In the genomic region with DNA sequence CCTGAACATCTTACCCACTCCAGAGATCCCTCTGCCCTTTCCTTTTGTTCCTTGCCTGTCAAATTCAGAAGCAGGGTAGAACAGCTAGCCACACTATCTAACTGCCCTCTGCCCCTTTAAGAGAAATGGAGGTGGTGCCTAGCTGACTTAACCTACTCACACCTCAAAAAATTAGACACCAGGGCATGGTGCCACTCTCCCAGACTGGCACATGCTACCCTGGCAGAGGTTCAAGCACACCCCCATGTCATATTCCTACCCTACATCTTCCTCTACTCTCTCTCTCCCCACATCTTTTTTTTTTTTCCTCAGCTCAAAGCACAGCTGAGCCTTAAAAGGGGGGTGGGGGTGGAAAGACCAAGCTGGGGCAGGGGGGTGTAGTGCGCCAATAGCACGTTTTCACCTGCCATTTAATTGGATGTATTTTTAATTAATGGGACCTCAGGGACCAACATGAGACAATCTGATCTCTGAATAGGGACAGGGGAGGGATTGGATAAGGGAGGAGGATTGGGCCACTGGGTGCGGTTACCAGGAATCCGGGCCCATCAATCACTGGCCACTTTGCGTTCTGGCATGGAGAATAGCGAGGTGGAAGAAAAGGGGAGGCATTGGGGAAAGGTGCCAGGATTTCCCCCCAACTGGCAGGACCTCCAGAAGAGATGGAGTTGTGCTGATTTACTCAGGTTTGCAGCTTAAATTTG, we compare ENCODE assay signal across 15 mouse cellular contexts.
A peak's percentile ranks its signal among the peaks of the same experiment; 100 is the strongest.
DNase-seq lines count a peak whose midpoint lies in the region; ATAC-seq and TF ChIP-seq lines count a peak whose summit lies in the region.
"Had no signal": no experiment of that assay in that cellular context is flagged by ENCODE, and none has a peak within 500 bp of the region (broad histone marks: within the 10 kb centered on the region; RNA-seq: fewer than 3 reads in every experiment).

No protein-coding gene starts in this region.

- H3K27me3 ChIP-seq in hindbrain, embryonic 12.5 days = no peaks in the 10 kb centered on the region
- H3K27me3 ChIP-seq in hindbrain, embryonic 16.5 days (replicated peaks; ENCODE audit: control insufficient read depth, insufficient read depth, low read length) = no peaks in the 10 kb centered on the region
- H3K27me3 ChIP-seq in midbrain, embryonic 14.5 days (ENCODE audit: control insufficient read depth, insufficient read depth, low read length) = no peaks in the 10 kb centered on the region
- no peaks in the 10 kb centered on the region for H3K27me3 ChIP-seq in midbrain, embryonic 16.5 days (ENCODE audit: control insufficient read depth, insufficient read depth, low read depth, low read length)
- H3K27me3 ChIP-seq in forebrain, embryonic 13.5 days = no peaks in the 10 kb centered on the region
- no peaks in the 10 kb centered on the region for H3K27me3 ChIP-seq in forebrain, postnatal 0 days (ENCODE audit: insufficient read depth, low read length)
- H3K27me3 ChIP-seq: heart, embryonic 15.5 days had no signal

- H3K4me2 ChIP-seq in hindbrain, embryonic 12.5 days (replicated peaks) = no peak overlapping the region
- H3K4me2 ChIP-seq in hindbrain, embryonic 16.5 days (ENCODE audit: low read length) = no peak overlapping the region
- H3K4me2 ChIP-seq in midbrain, embryonic 14.5 days (ENCODE audit: low read length) = no peak overlapping the region
- no peak overlapping the region for H3K4me2 ChIP-seq in midbrain, embryonic 16.5 days (ENCODE audit: low read length)
- H3K4me2 ChIP-seq in forebrain, embryonic 13.5 days = peak overlapping the region; percentile 27; the same call in 1 of the 2 replicates
- H3K4me2 ChIP-seq in forebrain, postnatal 0 days (ENCODE audit: low read depth) = no peak overlapping the region
- H3K4me2 ChIP-seq: heart, embryonic 15.5 days had no signal

- 48% methylated on average over 6 of the region's 6 CpGs for WGBS in hindbrain, embryonic 12.5 days
- WGBS in hindbrain, embryonic 16.5 days = 46% methylated on average over 6 of the region's 6 CpGs
- WGBS in midbrain, embryonic 14.5 days = 75% methylated on average over 6 of the region's 6 CpGs
- 62% methylated on average over 6 of the region's 6 CpGs for WGBS in midbrain, embryonic 16.5 days
- WGBS in forebrain, embryonic 13.5 days = 47% methylated on average over 6 of the region's 6 CpGs
- WGBS in forebrain, postnatal 0 days = 32% methylated on average over 6 of the region's 6 CpGs

- H3K36me3 ChIP-seq in hindbrain, embryonic 12.5 days = peaks cover 57% of the 10 kb centered on the region
- H3K36me3 ChIP-seq in hindbrain, embryonic 16.5 days (ENCODE audit: control insufficient read depth, insufficient read depth, low read length) = peaks cover 13% of the 10 kb centered on the region; the same call in 1 of the 2 replicates
- peaks cover 53% of the 10 kb centered on the region for H3K36me3 ChIP-seq in midbrain, embryonic 14.5 days (ENCODE audit: control insufficient read depth, insufficient read depth, low read length)
- peaks cover 12% of the 10 kb centered on the region; the same call in 1 of the 2 replicates for H3K36me3 ChIP-seq in midbrain, embryonic 16.5 days (ENCODE audit: control insufficient read depth, insufficient read depth, low read length)
- H3K36me3 ChIP-seq in forebrain, embryonic 13.5 days (ENCODE audit: poor library complexity, severe bottlenecking) = peaks cover 43% of the 10 kb centered on the region
- peaks cover 37% of the 10 kb centered on the region for H3K36me3 ChIP-seq in forebrain, postnatal 0 days (ENCODE audit: insufficient read depth)

- TF ChIP-seq CTCF in forebrain, postnatal 0 days (IDR thresholded peaks at IDR 0.05; ENCODE audit: low read depth) = no peak

- peaks cover 5% of the 10 kb centered on the region; the same call in 1 of the 2 replicates for H3K4me1 ChIP-seq in hindbrain, embryonic 12.5 days
- peaks cover 10% of the 10 kb centered on the region; the same call in 1 of the 2 replicates for H3K4me1 ChIP-seq in hindbrain, embryonic 16.5 days (ENCODE audit: control insufficient read depth, insufficient read depth, low read depth, low read length)
- H3K4me1 ChIP-seq in midbrain, embryonic 14.5 days (ENCODE audit: control insufficient read depth, insufficient read depth, low read length) = no peaks in the 10 kb centered on the region
- no peaks in the 10 kb centered on the region; the same call in 1 of the 2 replicates for H3K4me1 ChIP-seq in midbrain, embryonic 16.5 days (ENCODE audit: control insufficient read depth, insufficient read depth, low read length)
- peaks cover 37% of the 10 kb centered on the region for H3K4me1 ChIP-seq in forebrain, embryonic 13.5 days
- H3K4me1 ChIP-seq in forebrain, postnatal 0 days (ENCODE audit: insufficient read depth) = no peaks in the 10 kb centered on the region; the same call in 1 of the 2 replicates

- ATAC-seq in hindbrain, embryonic 12.5 days (ENCODE audit: low FRiP score) = no peak
- ATAC-seq in hindbrain, embryonic 16.5 days = no peak
- no peak for ATAC-seq in midbrain, embryonic 14.5 days (ENCODE audit: low FRiP score, low TSS enrichment)
- no peak for ATAC-seq in midbrain, embryonic 16.5 days
- ATAC-seq in forebrain, embryonic 13.5 days = peak; percentile 74
- ATAC-seq in forebrain, postnatal 0 days = no peak
- ATAC-seq: intestine, embryonic 16.5 days; lung, postnatal 0 days had no signal

- H3K4me3 ChIP-seq in hindbrain, embryonic 12.5 days = no peak overlapping the region
- no peak overlapping the region for H3K4me3 ChIP-seq in hindbrain, embryonic 16.5 days (ENCODE audit: low read length)
- H3K4me3 ChIP-seq in midbrain, embryonic 14.5 days (replicated peaks; ENCODE audit: low read depth, low read length) = no peak overlapping the region
- no peak overlapping the region for H3K4me3 ChIP-seq in midbrain, embryonic 16.5 days (ENCODE audit: low read depth, low read length)
- H3K4me3 ChIP-seq in forebrain, embryonic 13.5 days = 0 out of 2 replicates have a peak overlapping the region, but pooled peaks have one; percentile 1
- no peak overlapping the region for H3K4me3 ChIP-seq in forebrain, postnatal 0 days (ENCODE audit: low read depth, low read length)
- H3K4me3 ChIP-seq: heart, embryonic 15.5 days had no signal

- peak overlapping the region; percentile 46; the same call in 1 of the 2 replicates for H3K27ac ChIP-seq in hindbrain, embryonic 12.5 days
- H3K27ac ChIP-seq in hindbrain, embryonic 16.5 days (ENCODE audit: low read depth, low read length) = no peak overlapping the region
- no peak overlapping the region for H3K27ac ChIP-seq in midbrain, embryonic 14.5 days (replicated peaks; ENCODE audit: low read depth, low read length)
- no peak overlapping the region; the same call in 1 of the 2 replicates for H3K27ac ChIP-seq in midbrain, embryonic 16.5 days (ENCODE audit: low read length)
- H3K27ac ChIP-seq in forebrain, embryonic 13.5 days = peak overlapping the region; percentile 87
- peak overlapping the region; percentile 36 for H3K27ac ChIP-seq in forebrain, postnatal 0 days (ENCODE audit: low read depth, low read length)
- H3K27ac ChIP-seq: heart, embryonic 15.5 days had no signal

- H3K9ac ChIP-seq in hindbrain, embryonic 12.5 days = no peak overlapping the region
- no peak overlapping the region for H3K9ac ChIP-seq in hindbrain, embryonic 16.5 days (ENCODE audit: low read depth, low read length)
- H3K9ac ChIP-seq in midbrain, embryonic 14.5 days (replicated peaks; ENCODE audit: low read length) = no peak overlapping the region
- no peak overlapping the region for H3K9ac ChIP-seq in midbrain, embryonic 16.5 days (ENCODE audit: low read depth, low read length)
- H3K9ac ChIP-seq in forebrain, embryonic 13.5 days = peak overlapping the region; percentile 30; the same call in 1 of the 2 replicates
- no peak overlapping the region for H3K9ac ChIP-seq in forebrain, postnatal 0 days
- H3K9ac ChIP-seq: heart, embryonic 15.5 days had no signal

- no peaks in the 10 kb centered on the region for H3K9me3 ChIP-seq in hindbrain, embryonic 12.5 days (replicated peaks)
- no peaks in the 10 kb centered on the region for H3K9me3 ChIP-seq in hindbrain, embryonic 16.5 days (ENCODE audit: control insufficient read depth, low read length)
- H3K9me3 ChIP-seq in midbrain, embryonic 14.5 days (ENCODE audit: control insufficient read depth, low read length) = no peaks in the 10 kb centered on the region
- no peaks in the 10 kb centered on the region for H3K9me3 ChIP-seq in midbrain, embryonic 16.5 days (replicated peaks; ENCODE audit: control insufficient read depth, low read length, poor library complexity, severe bottlenecking)
- H3K9me3 ChIP-seq in forebrain, embryonic 13.5 days (replicated peaks) = no peaks in the 10 kb centered on the region
- H3K9me3 ChIP-seq in forebrain, postnatal 0 days (ENCODE audit: low read length) = no peaks in the 10 kb centered on the region
- H3K9me3 ChIP-seq: heart, embryonic 15.5 days had no signal

- DNase-seq in midbrain, embryonic 14.5 days = peak; percentile 16
- DNase-seq in forebrain, postnatal 0 days = no peak
- no peak for DNase-seq in kidney, adult 11 months
- DNase-seq: adrenal gland, adult 2 months; cerebellum, adult 11 months; heart, postnatal 4 days; liver; thymus, postnatal 36 days had no signal

Comparison
In these comparisons a context has a peak if more than half of its experiments do, and no peak if none do; other contexts are left out.
1. H3K27ac ChIP-seq: peak in hindbrain, embryonic 12.5 days (single experiment), forebrain, embryonic 13.5 days (single experiment) and forebrain, postnatal 0 days (single experiment); none in hindbrain, embryonic 16.5 days (single experiment), midbrain, embryonic 14.5 days (single experiment) and midbrain, embryonic 16.5 days (single experiment).